Mouse (Mus musculus): ENCODE data around the gene Cryge.

Cryge gene

DNA sequence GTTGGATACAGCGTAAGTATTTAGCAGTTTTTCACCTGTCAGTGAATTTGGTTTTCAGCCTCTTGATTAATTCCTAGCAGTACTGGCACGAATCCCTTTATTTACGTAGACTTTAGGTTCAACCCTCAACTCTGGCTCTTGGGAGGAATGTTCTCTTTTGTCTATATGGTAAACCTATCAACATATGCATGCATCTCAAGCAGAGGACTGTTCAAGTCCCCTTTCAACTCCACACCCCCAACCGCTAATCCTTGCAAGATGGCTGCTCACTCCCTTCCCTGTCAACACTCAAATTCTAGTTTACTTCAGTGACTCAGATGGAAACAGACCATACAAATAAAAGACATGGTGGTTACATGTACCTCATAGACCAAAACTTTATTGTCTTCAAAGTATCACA is 38.2 kb downstream of the Cryge start:
- DNase-seq (ENCODE audit: low read depth, low spot score) = no peak

DNA sequence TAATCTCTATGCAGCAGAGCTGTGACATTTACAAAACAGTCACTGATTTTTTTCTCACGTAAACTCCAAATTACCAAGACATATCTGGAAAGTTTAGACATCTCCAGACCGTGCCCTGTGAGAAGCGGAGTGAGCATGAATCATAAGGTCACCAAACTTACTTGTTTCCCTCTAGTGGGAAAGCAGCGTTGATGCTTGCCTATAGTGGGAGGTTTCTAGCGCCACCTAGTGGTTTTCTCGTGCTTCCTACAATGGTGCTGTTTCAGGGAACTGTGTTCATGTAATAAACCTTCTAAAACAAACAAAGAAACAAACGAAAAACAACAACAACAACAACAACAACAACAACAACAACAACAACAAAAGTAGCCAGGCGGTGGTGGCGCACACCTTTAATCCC is 40.8 kb downstream of the Cryge start:
- DNase-seq (ENCODE audit: low read depth, low spot score) = peak; percentile 75

DNA sequence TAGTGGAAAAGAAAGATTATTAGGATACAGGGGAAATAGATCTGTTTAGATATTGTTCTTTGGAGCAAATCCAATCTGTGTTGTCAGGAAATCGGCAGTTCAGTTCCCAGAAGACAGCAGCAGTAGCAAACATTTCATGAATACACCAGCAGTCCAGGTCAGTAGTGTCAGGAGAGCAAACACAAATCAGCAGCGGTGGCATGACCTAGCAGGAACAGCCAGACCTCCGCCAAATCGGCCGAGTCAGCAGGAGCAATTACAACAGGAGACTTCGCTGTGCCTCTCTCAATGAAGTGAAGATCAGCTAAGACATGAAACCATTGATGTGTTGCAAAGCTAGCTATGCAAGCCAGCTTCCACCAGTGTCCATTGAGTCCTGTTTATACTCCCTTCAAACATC is 45.4 kb downstream of the Cryge start:
- DNase-seq (ENCODE audit: low read depth, low spot score) = no peak

DNA sequence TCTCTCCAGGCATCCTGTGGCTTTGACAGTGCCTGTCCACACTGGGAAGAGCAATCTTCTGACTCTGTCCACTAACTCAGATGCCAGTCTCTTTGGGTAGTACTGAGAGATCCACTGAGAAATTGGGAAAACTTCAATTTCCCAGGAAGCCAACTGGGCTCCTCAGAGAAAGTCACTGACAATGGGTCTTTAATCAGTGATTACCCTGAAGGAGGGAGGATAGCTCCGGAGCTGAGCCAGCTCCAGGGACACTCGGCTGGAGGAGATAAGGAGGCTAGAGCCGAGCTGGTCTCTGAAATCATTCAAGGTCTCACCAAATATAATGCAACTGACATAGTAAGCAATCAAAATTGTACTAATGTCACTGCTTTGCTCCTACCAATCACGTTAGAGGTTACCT is 46.4 kb downstream of the Cryge start:
- no peak for DNase-seq (ENCODE audit: low read depth, low spot score)
